Mouse (Mus musculus) c-Kit-positive CD71-positive TER-119-positive erythroid progenitor cells, embryonic 14.5 days (primary cell): Measurements from ENCODE around the gene Pdlim5.
"Not testable (repeated sequence)": the region's sequence is repeated elsewhere in the genome, so short reads cannot be mapped to it uniquely, and the experiment has no call there.

Experiments used
- DNase-seq: peaks from one replicate; pipeline ENCODE4 v3.0.0-alpha.2; 2013; ENCODE audit warnings: low spot score

Pdlim5 gene

DNA sequence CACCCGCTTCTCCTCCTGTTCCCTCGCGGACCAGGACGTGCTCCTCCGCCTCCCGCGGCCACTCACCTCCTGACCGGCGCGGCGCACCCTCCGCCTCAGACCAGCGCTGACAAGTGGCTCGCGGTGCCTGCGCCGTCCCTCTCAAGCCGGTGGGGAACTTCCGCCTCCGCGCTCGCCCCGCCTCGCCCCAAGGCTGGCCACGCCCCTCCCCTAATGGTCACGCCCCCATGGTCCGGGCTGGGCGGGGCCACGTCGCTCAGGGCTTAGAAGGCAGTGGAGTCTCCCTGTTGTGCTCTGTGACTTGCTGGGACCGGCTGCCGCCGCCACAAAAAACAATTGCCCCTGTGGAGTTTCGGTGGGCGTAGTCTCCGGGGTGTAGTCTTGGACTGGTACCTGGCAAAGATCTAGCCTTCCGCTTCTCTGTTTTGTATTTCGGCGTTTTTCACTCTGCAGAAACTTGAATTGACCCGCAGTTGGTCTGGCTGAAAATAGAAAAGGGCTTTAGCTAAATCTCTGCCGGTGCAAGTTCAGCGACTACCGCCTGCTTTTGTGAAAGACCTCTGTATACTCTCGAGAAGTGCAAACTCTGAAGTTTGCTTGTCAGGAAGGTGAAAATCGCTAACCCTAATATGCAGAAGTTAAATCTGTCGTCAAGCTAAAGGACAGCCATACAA is at the start of gene Pdlim5:
TSS of gene Pdlim5 (minus strand) at position 177 of the 674 bp plus-strand sequence.
- DNase-seq, result peak; percentile 89

DNA sequence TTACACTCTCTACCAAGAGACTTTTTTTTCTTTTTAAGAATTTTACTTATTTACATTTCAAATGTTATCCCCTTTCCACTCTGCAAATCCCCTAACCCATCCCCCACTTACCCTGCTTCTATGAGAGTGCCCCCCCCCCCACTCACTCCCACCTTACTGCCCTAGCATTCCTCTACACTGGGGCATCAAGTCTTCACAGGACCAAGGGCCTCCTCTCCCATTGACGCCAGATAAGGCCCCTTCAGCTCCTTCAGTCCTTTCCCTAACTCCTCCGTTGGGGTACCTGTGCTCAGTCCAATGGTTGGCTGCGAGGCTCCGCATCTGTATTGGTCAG is 48.2 kb upstream of the Pdlim5 start:
- DNase-seq, result no peak

DNA sequence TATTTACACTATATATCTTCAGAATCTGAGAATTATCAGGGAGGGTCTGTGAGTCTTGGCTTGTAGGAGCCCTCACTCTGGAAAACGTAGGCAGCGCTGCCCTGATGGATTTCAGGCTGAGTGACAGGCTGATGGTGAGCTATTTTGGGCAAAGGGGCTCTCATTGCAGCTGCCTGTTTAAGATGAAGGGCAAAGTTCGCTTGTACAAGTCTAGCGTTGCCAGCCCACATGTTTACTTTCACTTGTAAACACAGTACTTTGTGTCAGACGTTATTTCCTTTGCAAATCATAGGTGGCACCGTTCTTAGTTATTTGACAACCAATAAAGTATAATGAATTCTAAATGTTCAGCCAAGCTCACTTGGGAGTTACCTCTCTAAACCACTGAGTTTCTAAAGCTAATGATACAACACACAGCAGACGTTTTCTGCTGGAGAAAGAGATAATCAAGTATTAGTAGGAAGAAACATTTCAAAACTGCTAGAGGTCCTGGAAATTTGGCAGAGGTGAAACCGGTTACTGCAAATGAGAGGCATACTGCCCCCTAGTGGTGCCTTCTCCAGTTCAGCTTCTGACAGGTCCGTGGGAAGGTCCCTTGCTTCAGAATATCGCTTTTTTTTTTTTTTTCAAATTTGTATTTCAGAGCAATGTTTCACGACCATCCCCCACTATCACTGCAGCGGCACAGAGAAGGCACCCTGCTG is 47.7 kb upstream of the Pdlim5 start:
- peak; percentile 67 for DNase-seq

DNA sequence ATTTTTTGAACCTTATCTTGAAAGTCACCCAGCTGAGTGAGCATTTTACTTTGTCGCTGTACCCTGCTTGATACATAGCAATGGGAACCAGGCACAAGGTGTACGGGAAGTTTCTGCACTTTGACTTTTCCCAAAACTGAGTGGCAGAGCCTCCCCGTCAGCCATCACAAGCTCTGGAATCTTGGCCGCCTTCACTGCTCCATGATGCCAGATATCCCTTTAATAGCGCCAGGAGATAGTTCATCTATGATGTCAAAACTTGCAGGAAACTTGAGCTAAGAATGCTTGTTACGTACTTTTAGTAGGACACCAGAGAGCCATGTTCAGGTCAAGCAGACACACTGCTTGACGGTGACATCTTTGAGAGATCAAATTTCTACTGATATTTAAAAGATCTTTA is 46.7 kb upstream of the Pdlim5 start:
- DNase-seq, result no peak

DNA sequence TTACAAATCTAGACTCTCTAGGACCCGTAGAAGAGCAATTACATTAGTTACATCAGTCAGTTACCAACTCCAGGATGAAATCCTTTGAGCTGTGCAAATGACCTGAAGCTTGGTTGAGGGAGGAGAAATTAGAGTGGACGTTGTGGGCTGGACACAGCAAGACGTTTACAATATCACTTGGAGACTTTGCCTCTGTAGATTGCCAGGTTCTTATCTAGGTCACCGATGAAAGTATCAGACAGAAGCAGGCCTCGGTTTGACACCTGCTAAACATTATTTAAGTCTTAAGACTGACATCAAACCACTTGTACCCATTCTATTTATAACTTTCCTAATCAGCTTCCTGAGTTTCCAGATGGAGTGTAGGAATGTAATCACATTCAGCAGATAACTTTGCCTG is 45.6 kb upstream of the Pdlim5 start:
- no peak for DNase-seq

DNA sequence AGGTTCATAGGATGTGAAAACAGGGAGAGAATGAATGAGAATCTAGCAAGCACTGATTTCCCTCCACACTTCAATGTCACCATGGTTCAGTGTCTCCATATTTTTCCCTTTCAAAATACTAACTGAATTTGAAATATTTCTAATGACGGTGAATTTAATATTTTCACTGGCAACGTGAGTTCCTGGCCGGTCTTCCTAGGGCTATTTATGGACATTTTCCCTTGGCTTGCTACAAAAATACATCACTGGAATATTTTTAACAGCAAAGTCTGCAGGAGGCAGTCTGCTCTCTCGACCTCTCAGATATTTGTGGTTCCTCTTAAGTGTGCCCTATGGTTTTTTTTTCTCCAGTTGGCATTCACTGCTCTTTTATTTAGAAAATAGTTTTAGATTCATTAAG is 44.7 kb upstream of the Pdlim5 start:
- DNase-seq, result no peak

DNA sequence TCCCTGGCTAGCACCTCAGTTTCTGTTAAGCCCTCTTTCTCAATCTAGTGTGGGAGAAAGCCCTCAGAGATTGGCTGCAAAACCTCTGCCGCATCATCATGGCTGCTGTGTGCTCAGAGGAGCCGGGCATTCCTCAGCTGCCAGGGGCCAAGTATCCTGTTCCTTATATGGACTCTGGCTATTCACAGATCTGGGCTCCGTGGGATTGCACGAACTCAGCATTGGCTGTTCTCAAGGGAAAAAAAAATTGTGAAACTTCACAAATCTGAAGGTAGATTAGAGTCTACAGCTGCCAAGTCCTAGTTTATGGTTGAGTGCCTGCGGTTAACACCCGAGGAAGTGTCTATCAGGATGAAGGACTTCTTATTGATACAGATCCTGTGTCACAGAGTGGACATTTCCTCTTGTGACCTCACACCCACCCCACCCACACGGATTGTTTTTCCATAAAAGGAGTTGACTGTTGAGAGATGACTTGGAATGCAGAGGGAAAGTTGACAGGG is 44.1 kb upstream of the Pdlim5 start:
- no peak for DNase-seq

DNA sequence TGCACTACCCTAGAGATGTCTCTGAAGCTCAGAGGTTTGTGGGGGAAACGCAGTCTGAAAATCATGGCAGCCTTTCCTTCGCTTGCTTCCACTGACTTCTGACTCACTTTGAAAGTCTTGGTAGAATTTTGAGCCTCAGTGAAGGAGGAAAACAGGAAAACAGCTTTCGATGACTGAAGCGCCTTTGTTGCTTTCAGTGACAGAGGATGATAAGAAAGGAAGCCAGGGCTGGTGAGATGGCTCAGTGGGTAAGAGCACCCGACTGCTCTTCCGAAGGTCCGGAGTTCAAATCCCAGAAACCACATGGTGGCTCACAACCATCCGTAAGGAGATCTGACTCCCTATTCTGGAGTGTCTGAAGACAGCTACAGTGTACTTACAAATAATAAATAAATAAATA is 43.1 kb upstream of the Pdlim5 start:
- not testable (repeated sequence) for DNase-seq

DNA sequence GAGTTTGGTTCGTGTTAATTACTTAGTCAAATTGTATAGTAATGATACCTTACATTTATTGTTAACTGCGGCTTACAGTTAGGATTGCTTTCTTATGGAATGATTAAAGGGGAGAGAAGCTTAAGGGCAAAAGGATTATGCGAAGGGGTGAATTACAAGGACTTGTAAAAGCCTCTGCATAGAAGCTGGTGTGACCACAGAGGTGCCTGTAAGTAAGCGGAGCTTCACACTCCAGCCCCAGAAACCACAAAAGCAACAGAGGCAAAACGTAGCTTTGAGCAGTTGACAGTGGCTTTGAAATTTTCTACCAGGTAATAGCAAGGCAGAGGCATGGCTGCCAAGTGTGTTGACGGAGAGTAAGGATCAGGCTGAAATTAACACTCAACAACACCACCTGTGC is 41.3 kb upstream of the Pdlim5 start:
- no peak for DNase-seq

DNA sequence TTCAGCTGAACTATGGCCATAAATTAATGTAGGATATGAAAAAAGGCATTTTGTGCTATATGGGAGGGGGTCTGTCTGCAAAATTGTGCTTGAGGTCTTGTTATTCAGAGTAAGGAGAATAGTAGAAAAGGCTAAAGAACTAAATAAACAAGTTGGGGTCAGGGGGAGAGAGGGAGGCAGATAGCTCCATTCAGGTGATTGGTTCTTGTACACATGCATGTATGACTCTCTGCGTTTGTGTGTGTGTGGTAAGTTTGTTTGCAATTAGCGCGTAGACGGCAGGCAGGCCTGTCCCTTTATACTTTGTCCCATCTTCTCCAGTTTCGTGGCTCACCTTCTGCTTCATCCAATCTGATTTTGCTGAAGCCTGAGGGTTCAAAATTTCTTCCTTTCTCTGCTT is 40.7 kb upstream of the Pdlim5 start:
- no peak for DNase-seq

DNA sequence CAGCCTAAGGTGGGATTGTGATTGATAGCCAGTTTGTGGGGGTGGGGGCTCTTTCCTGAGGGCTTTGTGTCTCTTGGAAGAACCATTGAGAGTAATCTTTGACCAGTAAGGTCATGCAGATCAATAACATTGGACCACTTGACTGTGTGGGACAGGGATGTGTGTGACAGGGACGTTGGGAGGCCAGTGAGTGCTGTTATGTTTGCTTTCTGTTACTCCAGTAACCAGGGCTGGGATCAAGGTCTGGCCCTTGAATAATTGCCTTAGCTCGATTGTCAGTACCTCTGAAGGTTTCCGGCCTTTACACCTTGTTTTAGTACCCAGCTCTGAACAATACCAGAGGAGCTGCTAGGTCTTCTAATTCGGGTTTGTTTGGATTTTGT is 39.3 kb upstream of the Pdlim5 start:
- DNase-seq, result no peak

DNA sequence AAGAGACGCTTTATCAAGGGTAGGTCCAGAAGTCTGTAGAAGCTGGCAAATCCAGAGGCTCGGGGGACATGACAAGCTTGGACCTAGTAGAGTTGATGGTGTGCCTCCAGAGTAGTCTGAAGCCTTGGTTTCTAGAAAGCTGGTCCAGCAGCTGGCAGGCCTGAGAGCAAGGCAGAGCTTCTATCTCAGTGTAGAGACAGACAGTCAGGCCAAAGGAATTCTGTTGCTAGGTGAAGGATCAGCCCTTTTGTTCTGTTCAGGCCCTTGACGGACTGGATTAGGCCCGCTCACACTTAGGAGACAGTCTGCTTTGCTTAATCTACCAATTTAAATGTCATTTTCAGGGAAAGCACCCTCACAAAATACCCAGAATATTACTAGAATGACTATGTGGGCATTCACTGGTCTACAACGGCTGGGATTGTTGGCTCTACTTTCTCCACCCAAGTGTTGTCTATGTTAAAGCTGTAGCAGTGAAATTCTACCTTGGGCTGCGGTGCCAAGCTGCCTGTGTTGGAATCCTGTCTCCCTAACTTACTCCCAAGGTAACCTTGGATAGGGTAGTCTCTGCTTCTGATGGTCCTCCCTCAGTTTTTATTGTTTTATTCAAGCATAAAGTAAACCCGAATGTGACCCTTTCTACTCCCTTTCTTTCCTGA is 38.8 kb upstream of the Pdlim5 start:
- DNase-seq, result no peak

DNA sequence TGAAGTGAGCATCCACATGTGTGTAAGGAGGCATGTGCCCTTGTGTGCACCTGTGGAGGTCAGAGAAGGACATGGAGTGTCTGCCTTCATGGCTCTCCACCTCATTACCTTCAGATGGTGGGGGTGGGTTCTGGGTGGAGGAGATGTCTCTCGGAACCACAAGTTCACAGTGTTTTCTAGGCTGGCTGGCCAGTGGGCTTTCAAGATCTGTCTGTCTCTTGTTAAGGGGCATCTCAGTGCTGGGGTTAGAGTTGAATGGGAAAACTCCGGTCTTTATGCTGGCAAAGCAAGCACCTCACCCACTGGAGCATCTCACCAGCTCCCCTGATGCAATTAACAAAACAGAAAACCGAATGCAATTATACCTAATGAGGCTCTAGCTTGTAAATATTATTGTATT is 36.0 kb upstream of the Pdlim5 start:
- DNase-seq, result no peak

DNA sequence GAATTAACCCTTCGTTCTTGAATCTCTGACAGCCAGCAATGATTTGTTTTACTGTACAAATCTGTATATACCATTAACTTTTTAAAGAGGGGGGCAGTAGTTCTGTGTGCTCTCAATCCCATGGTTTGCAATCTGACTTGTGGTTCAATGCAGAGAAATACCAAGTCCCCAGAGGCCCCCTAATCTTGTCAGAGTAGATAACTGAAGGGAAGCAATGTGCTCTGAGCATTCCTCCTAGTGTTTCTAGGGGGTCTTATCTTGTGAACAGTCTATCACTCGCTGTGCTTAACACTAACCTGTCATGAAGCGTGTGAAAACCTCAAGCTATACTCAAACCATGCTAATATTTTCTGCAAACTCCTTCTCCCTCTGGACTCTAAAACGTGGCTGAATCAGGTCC is 34.6 kb upstream of the Pdlim5 start:
- DNase-seq, result no peak

DNA sequence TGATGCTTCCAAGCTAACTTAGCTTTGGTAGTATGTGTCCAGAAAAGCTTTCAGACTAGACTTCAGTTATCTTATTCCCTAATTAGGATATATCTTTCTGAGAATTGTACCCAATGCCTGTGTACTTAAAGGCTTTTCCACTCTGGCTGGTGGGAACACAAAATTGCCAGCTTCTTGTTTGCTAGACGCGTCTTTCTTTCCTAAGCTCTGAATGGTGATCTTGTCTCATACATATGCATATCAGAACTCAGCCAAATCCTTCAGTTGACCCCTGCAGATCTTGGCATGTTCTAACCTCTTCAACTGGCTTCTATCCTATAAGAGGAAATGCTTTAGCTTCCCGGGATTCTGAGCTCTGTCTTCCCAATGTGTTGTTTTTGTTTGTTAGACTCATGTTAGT is 31.3 kb upstream of the Pdlim5 start:
- DNase-seq, result no peak

DNA sequence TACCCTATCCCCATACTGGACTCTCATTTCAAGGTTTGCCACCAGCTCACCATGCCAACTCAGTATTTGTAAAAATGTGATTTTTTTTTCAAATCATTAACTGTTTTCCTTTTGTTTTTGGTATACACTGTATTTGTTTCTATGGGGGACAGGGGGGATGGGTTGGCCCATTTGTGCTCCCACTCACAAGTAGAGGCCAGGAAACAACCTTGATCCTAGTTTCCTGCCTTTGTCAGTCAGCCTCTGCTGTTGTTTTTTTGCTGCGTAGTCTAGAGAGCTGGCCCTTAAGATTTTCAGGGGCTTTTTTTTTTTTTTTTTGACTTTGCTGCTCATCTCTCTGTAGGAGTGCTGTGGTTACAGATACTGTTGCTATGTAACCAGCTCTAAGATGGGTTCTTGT is 28.6 kb upstream of the Pdlim5 start:
- DNase-seq, result no peak

DNA sequence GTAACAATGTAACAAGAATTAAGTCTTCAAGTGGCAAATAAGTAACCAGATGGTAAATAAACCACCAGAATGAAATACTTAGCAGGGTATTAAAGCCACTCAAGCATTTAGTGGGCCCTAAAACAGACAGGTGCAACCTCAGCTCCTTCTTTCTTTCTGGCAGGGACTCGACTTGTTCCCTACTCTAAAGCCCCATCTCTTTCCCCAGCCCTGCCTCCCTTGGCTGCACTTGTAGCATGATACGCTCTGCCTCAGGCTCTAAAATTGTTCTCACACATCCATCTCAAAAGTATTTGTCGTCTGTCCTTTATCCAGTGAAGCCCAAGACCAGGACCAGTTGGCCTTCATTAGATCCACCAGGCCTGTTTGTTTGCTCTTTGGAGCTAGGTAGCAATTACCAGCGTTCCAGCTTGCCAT is 28.0 kb upstream of the Pdlim5 start:
- DNase-seq, result no peak

DNA sequence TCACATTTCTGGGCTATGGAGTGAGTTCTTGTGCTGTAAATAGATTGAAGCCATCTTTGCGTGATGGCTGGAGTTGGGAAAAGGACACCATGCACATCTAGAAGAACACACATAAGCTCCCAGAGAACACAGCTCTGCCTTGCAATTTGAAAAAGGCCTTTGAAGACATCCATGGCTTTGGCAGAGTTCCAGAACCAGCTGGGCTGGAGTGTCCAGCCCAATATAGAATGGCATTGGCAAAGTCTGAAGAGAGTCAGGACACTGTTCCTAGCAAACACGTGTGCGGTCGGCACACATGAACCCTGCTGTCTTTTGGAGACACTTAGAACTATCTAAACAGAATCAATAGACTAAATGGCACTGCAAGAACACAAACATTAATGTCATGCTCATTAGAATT is 26.7 kb upstream of the Pdlim5 start:
- no peak for DNase-seq

DNA sequence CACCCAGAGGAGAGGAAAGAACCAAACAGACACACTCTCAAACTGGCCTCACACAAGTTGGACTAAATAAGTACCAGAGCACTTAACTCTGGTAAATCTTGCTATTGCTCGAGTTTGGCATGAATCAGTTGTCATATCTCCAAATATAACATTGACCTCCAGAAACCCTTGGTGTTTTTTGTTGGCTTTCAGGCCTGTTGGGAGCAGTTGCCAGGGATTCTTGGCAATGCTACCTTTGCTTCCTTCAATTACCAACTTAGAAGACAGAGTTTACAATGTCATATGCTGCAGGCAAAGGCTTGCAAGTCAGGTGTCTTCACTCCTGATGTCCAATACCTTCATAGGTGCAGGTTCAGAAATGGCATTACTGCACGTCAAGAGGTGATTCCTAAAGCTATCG is 26.0 kb upstream of the Pdlim5 start:
- DNase-seq, result no peak

DNA sequence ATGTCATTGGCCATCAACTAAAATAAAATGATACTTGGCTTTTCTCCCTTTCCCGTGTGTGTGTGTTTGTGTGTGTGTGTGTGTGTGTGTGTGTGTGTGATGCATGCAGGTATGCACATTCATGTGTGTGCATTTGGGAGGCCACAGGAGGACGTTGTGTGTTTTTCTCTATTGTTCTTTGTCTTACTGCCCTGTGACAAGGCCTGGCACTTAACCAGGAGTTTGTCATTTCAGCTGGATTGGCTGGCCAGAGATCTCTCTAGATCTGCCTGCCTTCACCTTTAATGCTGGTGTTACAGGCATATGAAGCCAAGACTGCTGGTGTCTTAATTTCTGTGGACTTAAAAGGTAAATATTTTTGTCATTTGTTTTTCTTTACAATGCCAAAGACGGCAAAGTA is 22.5 kb upstream of the Pdlim5 start:
- no peak for DNase-seq

DNA sequence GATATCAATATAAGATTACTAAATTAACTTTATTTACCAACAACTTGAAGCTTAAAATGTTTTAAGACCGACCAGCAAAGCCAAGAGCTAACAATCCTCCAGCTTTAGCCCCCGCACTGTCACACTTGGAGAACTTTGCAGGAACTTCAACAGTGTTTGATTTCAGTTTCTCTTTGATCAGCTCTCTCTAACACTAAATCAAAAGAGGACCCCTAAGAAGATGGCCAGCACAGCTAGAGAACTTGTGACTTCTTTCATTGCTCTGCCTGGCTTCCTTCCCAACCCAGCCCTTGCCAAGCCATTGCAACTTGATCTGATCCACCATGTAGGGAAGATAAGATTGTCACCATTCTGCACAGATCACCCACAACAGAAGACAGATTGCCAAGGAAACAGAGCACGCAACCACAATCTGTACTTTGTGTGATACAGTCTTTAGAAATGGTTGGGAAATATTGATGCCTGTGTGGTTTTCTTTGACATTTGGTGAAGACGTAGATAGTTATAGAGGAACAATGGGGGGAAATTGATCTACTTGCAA is 17.9 kb upstream of the Pdlim5 start:
- no peak for DNase-seq

DNA sequence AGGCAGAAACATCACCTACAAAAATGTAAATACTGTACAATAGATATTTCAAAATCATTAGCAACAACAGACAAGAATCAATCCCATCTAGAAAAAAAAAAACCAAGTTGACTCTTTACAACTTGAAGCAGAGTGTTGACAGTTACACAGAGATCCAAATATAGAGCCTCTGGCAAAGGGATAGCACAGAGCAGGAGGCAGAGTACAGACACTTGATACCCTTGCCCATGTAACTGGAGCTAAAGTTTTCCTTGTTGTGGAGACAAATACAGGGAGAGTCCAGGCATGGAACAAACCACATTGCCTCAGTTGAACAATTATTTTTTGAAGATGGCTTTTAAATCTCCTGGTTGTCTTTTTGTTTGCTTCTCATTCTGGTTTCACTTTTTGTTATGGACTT is 15.4 kb upstream of the Pdlim5 start:
- no peak for DNase-seq

DNA sequence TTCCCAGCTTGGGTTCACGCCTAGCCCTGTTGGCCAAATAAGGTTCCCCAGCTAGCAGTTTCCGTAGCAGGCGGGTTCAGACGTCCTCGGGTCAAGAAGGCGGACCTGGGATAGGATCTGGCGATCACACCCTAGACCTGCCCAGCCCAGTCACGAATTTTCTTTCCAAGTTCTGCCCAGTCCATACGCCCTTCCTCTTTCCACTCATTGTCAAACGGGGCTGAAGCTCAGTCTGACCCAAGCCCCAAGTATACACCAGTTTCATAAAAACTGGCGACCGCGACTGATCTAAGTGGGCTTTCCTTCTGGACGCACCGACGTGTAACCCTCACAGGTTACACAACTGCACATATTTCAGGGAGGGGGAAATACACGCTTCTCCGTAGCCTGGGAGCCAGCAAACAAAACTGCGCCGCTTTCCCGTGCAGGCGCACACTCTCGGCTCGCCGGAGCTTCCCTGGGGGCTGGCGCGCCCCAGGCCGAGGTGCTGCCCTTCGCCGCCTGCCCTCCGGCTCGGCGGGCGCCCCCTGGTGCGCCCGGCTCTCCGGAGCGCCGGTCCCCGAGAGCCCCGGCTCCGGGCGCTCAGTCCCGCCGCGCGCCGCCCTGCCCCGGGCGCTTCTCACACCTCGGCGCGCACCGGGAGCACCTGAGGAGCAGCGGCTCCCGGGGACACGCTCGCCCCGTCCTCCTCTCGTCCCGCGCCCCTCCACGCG is 544 bp downstream of the Pdlim5 start:
- peak; percentile 62 for DNase-seq
